Mouse (Mus musculus) forebrain, embryonic 14.5 days (tissue): ENCODE results near the gene Lrrc49. TPM values are rescaled to one million over a fixed set of nuclear protein-coding genes. Genes with fewer than 3 reads are reported as not detected.

Experiments used
- ATAC-seq: fragments of 200-750 bp; cut with Nextera tagmentation; 2 replicates; pipeline ENCODE4 v1.8.0; 2017; ENCODE audit warnings: mild to moderate bottlenecking, moderate library complexity
- DNase-seq: peaks from one replicate; pipeline ENCODE4 v3.0.0-alpha.2; 2015; ENCODE audit warnings: low spot score
- H3K27ac ChIP-seq: fragments of 300-500 bp; sonication (generic); 2 replicates; pipeline ENCODE4 v1.5.1; 2014; ENCODE audit warnings: low read depth, mild to moderate bottlenecking, control low read depth, low read length, moderate library complexity
- H3K27me3 ChIP-seq: fragments of 300-500 bp; sonication (generic); replicated peaks from 2 replicates; pipeline ENCODE4 v1.6.1; 2014; ENCODE audit warnings: low read length, control low read depth, mixed read lengths; ENCODE audit not compliant: control insufficient read depth, insufficient read depth
- H3K36me3 ChIP-seq: fragments of 300-500 bp; sonication (generic); 2 replicates; pipeline ENCODE4 v1.6.1; 2014; ENCODE audit warnings: low read length, control low read depth; ENCODE audit not compliant: control insufficient read depth, insufficient read depth
- H3K4me1 ChIP-seq: fragments of 300-500 bp; sonication (generic); 2 replicates; pipeline ENCODE4 v1.6.1; 2014; ENCODE audit warnings: antibody characterized with exemption, low read length, control low read depth; ENCODE audit not compliant: control insufficient read depth, insufficient read depth
- H3K4me2 ChIP-seq: fragments of 300-500 bp; sonication (generic); 2 replicates; pipeline ENCODE4 v1.6.1; 2014; ENCODE audit warnings: mild to moderate bottlenecking, control low read depth, low read length
- H3K4me3 ChIP-seq: fragments of 300-500 bp; sonication (generic); 2 replicates; pipeline ENCODE4 v1.5.1; 2014; ENCODE audit warnings: low read depth, low read length, control low read depth
- H3K9ac ChIP-seq: fragments of 300-500 bp; sonication (generic); 2 replicates; pipeline ENCODE4 v1.6.1; 2014; ENCODE audit warnings: mild to moderate bottlenecking, low read length, control low read depth, moderate library complexity
- H3K9me3 ChIP-seq: fragments of 300-500 bp; sonication (generic); replicated peaks from 2 replicates; pipeline ENCODE4 v1.6.1; 2016; ENCODE audit warnings: low read length, control low read depth, mixed read lengths; ENCODE audit not compliant: control insufficient read depth
- WGBS: fragments of 180-500 bp; shearing (Covaris S2); extraction: QIAGEN DNeasy Blood & Tissue Kit; methylation state at CpG from one replicate; pipeline ENCODE4 v1.1.7; 2014; 5-methylcytosine and 5-hydroxymethylcytosine counted together
- polyA plus RNA-seq: library from polyadenylated mRNA; unstranded; fragments of >200 nt; fragmentation: Nextera tagmentation; extraction: Ambion mirVana; gene quantifications from 2 replicates; pipeline ENCODE4 v1.2.1, GENCODE M21; 2014

Gene Lrrc49
- polyA plus RNA-seq, 1 experiment from 2014 or later = 72.3 TPM

DNA sequence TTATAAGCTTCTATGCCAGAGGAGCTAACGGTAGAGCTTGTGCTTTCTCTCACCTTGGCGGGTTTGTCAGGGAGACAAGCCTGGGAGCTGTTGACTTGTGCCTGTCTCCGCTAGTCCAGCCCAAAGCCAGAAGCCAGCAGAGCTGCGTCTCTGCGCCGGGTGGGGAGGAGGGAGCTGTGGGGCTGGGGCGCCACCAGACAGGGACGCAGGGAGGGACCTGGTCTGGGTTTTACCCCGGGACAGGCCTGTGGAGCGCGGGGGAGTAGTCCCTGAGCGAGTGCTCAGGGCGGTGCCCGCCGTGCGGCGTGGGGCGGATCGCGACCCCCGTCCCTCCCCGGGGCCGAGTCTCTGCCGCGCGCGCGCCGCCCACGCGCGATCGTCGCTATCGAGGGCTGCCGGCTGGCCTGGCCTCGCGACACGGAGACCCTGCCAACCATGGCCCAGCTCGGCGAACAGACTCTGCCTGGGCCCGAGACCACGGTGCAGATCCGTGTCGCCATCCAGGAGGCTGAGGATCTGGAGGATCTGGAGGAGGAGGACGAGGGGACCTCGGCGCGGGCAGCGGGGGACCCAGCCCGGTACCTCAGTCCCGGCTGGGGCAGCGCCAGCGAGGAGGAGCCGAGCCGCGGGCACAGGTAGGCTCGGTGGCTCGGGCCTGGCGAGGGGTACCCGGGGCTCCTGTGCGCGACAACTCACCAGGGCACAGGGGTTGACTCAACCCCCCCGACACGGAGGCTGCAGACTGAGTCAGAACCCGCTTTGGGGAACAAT lies 25.0 kb upstream of the Lrrc49 start, which contains the start of gene Larp6:
Gene Larp6 (plus strand): TSS at position 219 of the 771 bp plus-strand sequence.
- no peak within 1 kb of the TSS for H3K27ac ChIP-seq
- peak; percentile 72 for ATAC-seq
- WGBS = under 1% methylated on average over 58 of the region's 66 CpGs

DNA sequence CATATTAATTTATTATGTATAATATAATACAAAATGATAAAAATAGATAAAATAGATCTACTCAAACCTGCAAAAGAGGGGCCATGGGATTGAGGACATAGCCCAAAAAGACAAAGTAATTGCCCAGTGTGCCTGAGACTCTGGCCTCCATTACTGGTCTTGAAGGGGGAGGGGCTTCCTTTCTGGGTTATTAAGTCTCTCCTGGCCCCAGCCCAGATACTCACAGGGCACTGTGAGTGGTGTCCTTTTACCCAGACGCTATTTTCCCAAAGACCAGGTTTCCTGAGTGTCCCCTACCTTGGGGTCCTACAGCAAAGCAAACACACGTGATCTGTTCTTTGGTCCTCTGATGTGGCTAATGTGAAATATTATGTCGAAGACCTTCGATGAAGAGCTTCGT lies 24.1 kb upstream of the Lrrc49 start:
- no peaks in the 10 kb centered on the region for H3K27me3 ChIP-seq
- 0 out of 2 replicates have a peak, but pooled peaks cover 2% of the 10 kb centered on the region for H3K4me1 ChIP-seq
- no peaks in the 10 kb centered on the region for H3K9me3 ChIP-seq
- H3K36me3 ChIP-seq = no peaks in the 10 kb centered on the region
- H3K27ac ChIP-seq = no peak overlapping the region
- no peak overlapping the region for H3K4me3 ChIP-seq
- DNase-seq (no peak), ATAC-seq (no peak)
- no peak overlapping the region for H3K4me2 ChIP-seq
- WGBS = 79% methylated on average over 5 of the region's 5 CpGs
- H3K9ac ChIP-seq = no peak overlapping the region

More for the DNA sequence above, 25.0 kb upstream of the Lrrc49 start, which contains the start of gene Larp6:
- H3K9me3 ChIP-seq = no peaks in the 10 kb centered on the region; the same call in 1 of the 2 replicates
- H3K27me3 ChIP-seq = no peaks in the 10 kb centered on the region
- peak; percentile 45 for DNase-seq
- peak within 1 kb of the TSS; percentile 59 for H3K4me3 ChIP-seq
- peak within 1 kb of the TSS; percentile 96 for H3K4me2 ChIP-seq
- H3K9ac ChIP-seq = peak within 1 kb of the TSS; percentile 85
- 0 out of 2 replicates have a peak, but pooled peaks cover 2% of the 10 kb centered on the region for H3K4me1 ChIP-seq
- H3K36me3 ChIP-seq = no peaks in the 10 kb centered on the region

DNA sequence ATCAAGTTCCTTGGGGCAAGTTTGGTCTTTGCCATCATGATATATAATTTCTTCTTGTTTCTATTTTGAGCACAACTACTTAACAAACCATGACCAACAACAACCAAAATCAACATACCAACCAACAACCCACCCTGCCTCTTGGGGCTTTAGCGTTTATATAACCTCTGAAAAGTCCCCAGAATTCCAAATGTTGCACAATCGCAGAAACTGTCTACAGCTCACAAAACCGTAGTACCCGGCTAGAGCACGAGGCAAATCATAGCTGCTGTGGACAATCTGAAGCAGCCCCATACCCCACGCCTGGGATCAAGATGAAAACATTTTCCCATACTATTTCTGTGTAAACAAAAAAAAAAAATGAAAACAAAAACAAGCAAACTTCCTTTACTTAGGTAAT lies 21.8 kb upstream of the Lrrc49 start:
- ATAC-seq (no peak), DNase-seq (no peak)
- Histone ChIP-seq H3K4me2 (no peak overlapping the region), H3K27ac (no peak overlapping the region), H3K4me3 (no peak overlapping the region), H3K9ac (no peak overlapping the region), H3K9me3 (no peaks in the 10 kb centered on the region), H3K27me3 (no peaks in the 10 kb centered on the region), H3K4me1 (0 out of 2 replicates have a peak, but pooled peaks cover 2% of the 10 kb centered on the region), H3K36me3 (no peaks in the 10 kb centered on the region)
- WGBS = 88% methylated on average over 6 of the region's 6 CpGs

DNA sequence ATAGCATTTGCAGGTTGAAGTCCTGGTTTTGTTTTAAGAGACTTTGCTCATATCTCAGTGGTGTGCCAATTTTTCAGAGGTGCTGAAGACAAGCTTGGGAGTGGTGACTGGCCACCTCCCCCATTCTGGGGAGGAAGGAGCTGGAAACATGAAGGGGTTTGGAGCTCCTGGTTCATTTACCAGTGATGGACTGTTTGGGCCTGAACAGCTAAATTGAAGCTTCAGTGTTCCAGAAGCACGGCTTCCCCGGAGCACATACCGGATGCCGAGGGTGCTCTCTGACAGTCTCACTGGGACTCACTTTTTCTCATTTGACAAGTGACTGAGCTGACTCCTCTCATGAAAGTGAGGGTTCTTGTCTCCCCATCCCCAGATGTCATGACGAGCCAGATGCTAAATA lies 20.6 kb upstream of the Lrrc49 start:
- no peaks in the 10 kb centered on the region for H3K36me3 ChIP-seq
- 0 out of 2 replicates have a peak, but pooled peaks cover 2% of the 10 kb centered on the region for H3K4me1 ChIP-seq
- H3K27ac ChIP-seq = no peak overlapping the region
- no peaks in the 10 kb centered on the region for H3K27me3 ChIP-seq
- DNase-seq = no peak
- no peak overlapping the region for H3K4me3 ChIP-seq
- ATAC-seq = no peak
- 92% methylated on average over 5 of the region's 5 CpGs for WGBS
- H3K9ac ChIP-seq = no peak overlapping the region
- H3K4me2 ChIP-seq = no peak overlapping the region
- H3K9me3 ChIP-seq = no peaks in the 10 kb centered on the region

DNA sequence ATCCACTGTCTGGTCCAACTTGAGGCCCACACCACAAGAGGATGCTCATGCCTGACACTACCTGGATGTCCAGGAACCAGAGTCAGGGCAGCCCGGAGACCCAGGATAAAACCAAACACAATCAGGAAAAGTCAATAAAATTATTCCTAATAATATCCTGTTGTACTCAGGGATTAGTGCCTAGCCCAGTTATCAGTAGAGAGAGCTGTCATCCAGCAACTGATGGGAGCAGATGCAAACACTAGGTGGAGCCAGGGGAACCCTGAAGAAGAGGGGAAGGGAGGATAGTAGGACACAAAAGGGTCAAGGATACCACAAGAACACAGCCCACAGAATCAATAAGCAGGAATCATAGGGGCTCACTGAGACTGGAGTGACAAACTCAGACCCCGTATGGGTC lies 19.6 kb upstream of the Lrrc49 start:
- no peak overlapping the region for H3K27ac ChIP-seq
- no peak overlapping the region for H3K4me2 ChIP-seq
- ATAC-seq = no peak
- H3K27me3 ChIP-seq = no peaks in the 10 kb centered on the region
- H3K4me1 ChIP-seq = 0 out of 2 replicates have a peak, but pooled peaks cover 1% of the 10 kb centered on the region
- H3K9ac ChIP-seq = no peak overlapping the region
- WGBS = 97% methylated on average over 2 of the region's 2 CpGs
- no peak overlapping the region for H3K4me3 ChIP-seq
- H3K9me3 ChIP-seq = no peaks in the 10 kb centered on the region
- DNase-seq = no peak
- H3K36me3 ChIP-seq = no peaks in the 10 kb centered on the region

DNA sequence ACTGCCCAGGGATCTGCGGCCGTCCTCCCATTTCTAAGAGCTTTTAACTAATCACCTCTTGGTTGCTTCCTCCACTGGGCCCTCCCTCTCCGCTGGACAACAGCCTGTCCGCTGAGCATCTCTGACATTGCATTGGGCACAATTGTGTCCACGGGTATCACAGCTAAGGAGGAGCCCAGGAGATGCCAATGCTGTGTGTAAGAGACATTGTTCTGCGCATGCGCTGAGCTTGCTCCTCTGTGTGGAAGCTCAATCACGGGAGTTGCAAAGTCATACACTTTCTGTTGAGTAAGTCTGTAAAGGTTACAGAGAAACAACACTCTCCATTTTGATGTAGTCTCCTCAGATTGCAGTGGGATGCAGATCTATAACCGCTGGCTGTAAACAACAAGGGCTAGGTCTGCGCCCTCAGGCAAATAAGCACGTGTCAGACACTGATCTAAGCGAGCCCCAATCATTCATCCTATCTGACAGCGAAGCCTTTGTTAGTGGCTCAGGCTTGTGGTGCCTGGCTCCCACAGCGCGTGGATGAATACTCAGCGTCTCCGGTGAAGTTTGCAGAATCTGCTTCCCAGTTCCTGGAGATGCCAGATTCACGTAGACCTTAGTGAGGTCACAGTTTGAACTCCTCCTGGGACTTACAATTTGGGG lies 11.7 kb upstream of the Lrrc49 start:
- WGBS = 63% methylated on average over 18 of the region's 18 CpGs
- Histone ChIP-seq H3K27me3 (no peaks in the 10 kb centered on the region), H3K4me3 (no peak overlapping the region), H3K27ac (no peak overlapping the region), H3K4me1 (no peaks in the 10 kb centered on the region), H3K9me3 (no peaks in the 10 kb centered on the region), H3K4me2 (no peak overlapping the region), H3K9ac (no peak overlapping the region), H3K36me3 (no peaks in the 10 kb centered on the region)
- ATAC-seq = no peak
- peak; percentile 23 for DNase-seq

DNA sequence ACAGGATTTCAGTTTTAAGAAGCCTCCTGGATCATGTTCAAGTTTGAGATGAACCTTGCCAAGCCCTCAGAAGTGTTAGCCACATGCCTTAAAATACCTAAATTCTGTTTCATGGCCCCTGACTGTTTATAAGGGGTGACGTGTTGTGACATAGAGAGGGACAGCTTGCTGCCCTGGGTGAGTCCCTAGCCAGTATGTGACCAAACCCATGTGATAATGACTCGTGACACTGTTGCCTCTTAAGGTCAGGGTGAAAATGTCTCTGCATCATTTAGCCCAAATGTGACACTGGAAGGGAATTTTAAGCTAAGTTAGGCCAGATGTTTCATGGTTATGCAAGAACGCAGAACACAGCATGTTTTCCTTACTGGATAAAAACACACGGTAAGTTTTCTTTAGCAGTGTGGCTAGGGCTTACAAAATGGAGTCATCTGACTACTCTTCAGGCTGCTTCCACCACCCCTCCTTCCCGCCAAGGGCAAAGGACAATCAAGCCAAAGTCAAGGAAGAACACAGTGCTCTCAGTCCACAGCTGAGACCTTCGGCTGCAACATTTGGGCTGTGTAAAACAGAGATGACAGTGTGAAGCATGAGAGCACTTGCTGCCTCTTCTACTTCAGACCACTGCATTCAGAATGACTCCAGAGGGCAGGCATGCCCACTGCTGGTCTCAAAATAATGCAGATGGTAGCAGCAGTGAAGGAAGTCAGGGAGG lies 8.5 kb upstream of the Lrrc49 start:
- no peaks in the 10 kb centered on the region for H3K9me3 ChIP-seq
- no peak for ATAC-seq

DNA sequence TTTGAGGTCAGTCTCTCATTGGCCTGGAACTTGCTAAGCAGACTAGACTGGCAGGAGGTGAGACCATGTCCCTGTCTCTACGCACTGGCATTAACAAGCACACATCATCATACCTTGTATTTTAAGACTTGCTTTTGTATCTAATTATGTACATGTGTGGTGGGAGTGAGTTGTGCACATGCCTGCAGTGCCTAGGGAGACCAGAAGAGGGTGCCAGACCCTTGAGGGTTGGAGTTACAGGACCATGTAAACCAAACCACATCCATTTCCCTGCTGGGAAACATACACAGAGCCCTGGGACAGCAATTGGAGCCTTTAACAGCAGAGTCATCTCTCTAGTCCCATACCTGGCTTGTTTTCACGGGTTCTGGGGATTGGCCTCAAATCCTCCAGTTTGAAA lies 6.0 kb upstream of the Lrrc49 start:
- no peak overlapping the region for H3K9ac ChIP-seq
- H3K4me3 ChIP-seq = no peak overlapping the region
- DNase-seq (no peak), ATAC-seq (no peak)
- no peaks in the 10 kb centered on the region for H3K27me3 ChIP-seq
- H3K36me3 ChIP-seq = no peaks in the 10 kb centered on the region
- no peaks in the 10 kb centered on the region for H3K9me3 ChIP-seq
- no peak overlapping the region for H3K27ac ChIP-seq
- H3K4me1 ChIP-seq = no peaks in the 10 kb centered on the region
- 70% methylated on average over 2 of the region's 2 CpGs for WGBS
- no peak overlapping the region for H3K4me2 ChIP-seq

More for the DNA sequence above, 8.5 kb upstream of the Lrrc49 start:
- WGBS = 77% methylated on average over 6 of the region's 6 CpGs
- Histone ChIP-seq H3K27me3 (no peaks in the 10 kb centered on the region), H3K4me3 (no peak overlapping the region), H3K9ac (no peak overlapping the region), H3K27ac (no peak overlapping the region), H3K4me2 (no peak overlapping the region), H3K36me3 (no peaks in the 10 kb centered on the region), H3K4me1 (no peaks in the 10 kb centered on the region)
- no peak for DNase-seq
